Mouse (Mus musculus): ENCODE data around the gene Wrap53. TPM values are rescaled to one million over a fixed set of nuclear protein-coding genes. Genes with fewer than 3 reads are reported as not detected.
"Not testable (repeated sequence)": the region's sequence is repeated elsewhere in the genome, so short reads cannot be mapped to it uniquely, and the experiment has no call there.

Gene Wrap53
- total RNA-seq, 1 experiment from 2014 or later: 9.2 TPM

DNA sequence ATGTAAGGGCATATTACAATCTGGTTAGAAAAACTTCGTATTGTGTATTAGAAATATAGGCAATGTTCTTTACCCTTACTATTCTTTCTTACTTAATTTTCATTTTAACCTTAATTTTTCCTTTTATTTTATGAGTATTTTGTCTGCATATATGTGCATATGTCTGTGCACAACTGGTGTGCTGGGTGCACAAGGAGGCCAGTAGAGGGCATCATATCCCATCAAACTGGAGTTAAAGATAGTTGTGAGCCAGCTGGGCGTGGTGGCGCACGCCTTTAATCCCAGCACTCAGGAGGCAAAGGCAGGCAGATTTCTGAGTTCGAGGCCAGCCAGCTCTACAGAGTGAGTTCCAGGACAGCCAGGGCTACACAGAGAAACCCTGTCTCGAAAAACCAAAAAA, 49.3 kb downstream of the Wrap53 start:
- not testable (repeated sequence) for DNase-seq

DNA sequence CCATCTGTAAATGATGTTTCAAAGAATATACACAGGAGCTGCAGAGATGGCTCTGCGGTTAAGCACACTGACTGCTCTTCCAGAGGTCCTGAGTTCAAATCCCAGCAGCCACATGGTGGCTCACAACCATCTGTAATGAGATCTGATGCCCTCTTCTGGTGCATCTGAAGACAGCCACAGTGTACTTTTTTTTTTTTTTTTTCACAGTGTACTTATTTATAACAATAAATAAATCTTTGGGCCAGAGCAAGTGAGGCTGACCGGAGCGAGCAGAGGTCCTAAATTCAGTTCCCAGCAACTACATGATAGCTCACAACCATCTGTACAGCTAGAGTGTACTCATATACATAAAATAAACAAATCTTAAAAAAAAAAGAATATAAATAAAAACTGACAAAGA, 49.8 kb downstream of the Wrap53 start:
- not testable (repeated sequence) for DNase-seq

DNA sequence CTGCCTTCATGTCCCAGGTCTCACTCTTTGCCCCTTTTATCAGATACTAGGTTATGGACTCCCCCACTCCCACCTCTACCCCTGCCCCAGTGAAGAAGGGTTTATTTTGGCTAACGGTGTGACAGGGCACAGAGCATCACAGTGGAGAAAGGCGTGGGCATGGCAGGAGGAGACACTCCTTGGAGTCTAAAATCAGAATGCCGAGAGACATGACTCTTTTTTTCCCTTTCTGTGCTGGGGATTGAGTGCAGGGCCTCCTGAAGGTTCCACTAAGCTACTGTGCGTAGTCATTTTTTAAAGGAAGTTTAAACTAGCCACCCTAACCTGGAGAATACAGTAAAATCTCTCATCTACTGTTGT, 52.0 kb downstream of the Wrap53 start:
- DNase-seq: no peak

GRCm38 (mm10) chr11:69527098-69528030, 52.7 kb downstream of the Wrap53 start:
- DNase-seq: no peak

- no peak for DNase-seq
Observed at GRCm38 (mm10) chr11:69526631-69527030, 53.4 kb downstream of the Wrap53 start.

DNA sequence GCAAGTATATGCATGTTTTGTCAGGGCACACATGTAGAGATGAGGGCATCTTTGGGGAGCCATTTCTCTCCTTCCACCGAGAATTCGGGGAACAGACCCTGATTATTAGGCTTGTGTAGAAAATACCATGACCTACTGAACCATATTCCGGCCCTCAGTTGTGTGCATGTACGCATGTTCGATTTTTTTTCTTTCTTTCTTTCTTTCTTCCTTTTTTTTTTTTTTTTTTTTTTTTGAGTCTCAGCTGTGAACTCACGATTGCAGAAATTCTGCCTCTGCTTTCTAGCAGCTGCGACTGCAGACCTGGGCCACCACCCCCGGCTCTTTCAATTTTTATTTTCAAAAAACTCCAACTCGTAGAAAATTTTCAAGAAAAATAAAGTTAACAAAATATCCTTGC, 54.4 kb downstream of the Wrap53 start:
- DNase-seq: no peak

- DNase-seq: no peak
Observed at GRCm38 (mm10) chr11:69523651-69524050, 56.4 kb downstream of the Wrap53 start.

GRCm38 (mm10) chr11:69521526-69522149, 58.4 kb downstream of the Wrap53 start:
- DNase-seq: no peak

- no peak for DNase-seq
Observed at GRCm38 (mm10) chr11:69519976-69520375, 60.1 kb downstream of the Wrap53 start.

DNA sequence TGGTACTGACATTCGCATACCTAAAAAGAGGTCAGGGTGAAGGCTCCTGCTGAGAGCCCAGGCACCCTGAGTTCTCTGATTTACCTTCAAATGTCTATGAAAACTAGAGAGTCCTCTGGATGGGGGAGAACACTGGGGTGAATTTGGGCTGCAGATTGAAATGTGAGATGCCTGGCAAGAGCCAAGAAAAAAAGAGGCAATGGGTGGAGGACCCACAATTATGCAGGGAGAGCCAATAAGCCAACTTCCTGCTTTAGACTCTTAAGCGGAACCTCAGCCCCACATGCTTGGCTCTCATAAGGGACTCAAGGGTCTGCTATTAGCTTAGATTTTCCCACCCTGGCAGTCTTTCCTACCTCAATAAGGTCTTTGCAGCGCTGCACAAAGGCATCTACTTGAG, 63.4 kb downstream of the Wrap53 start:
- no peak for DNase-seq

GRCm38 (mm10) chr11:69516151-69516640, 63.9 kb downstream of the Wrap53 start:
- no peak for DNase-seq

GRCm38 (mm10) chr11:69513840-69514239, 66.2 kb downstream of the Wrap53 start:
- DNase-seq: peak; percentile 79

Other genes with a start within 250 kb of the Wrap53 start
- 4.1 and 5.4 TPM in 2 replicates for gene Rnf227, start 239.8 kb downstream of the Wrap53 start, total RNA-seq (2021)
- 109 and 118 TPM in 2 replicates for gene Chd3, start 210.8 kb downstream of the Wrap53 start, total RNA-seq (2021)
- gene Naa38, start 184.8 kb downstream of the Wrap53 start, total RNA-seq (2021): 124 and 137 TPM in 2 replicates
- gene Cyb5d1, start 184.6 kb downstream of the Wrap53 start, total RNA-seq (2021): 34.2 and 42.6 TPM in 2 replicates
- gene Tmem88, start 182.0 kb downstream of the Wrap53 start, total RNA-seq (2021): 29.5 and 30.2 TPM in 2 replicates
- gene Kdm6b, start 166.6 kb downstream of the Wrap53 start, total RNA-seq (2021): 53.7 and 61.3 TPM in 2 replicates
- 0.22 and 0.49 TPM in 2 replicates for gene Dnah2, start 31.1 kb downstream of the Wrap53 start, total RNA-seq (2021)
- 1.5 and 2.0 TPM in 2 replicates for gene Efnb3, start 20.1 kb downstream of the Wrap53 start, total RNA-seq (2021)
- gene Trp53, start 104 bp upstream of the Wrap53 start, total RNA-seq (2021): 66.4 and 78.4 TPM in 2 replicates
- gene Atp1b2, start 25.7 kb upstream of the Wrap53 start, total RNA-seq (2021): 37.4 and 39.7 TPM in 2 replicates
- not detected in 2 replicates for gene Shbg, start 37.6 kb upstream of the Wrap53 start, total RNA-seq (2021)
- 7.9 and 8.2 TPM in 2 replicates for gene Sat2, start 41.8 kb upstream of the Wrap53 start, total RNA-seq (2021)
- 75.5 and 84.3 TPM in 2 replicates for gene Fxr2, start 52.7 kb upstream of the Wrap53 start, total RNA-seq (2021)
- gene Sox15, start 75.1 kb upstream of the Wrap53 start, total RNA-seq (2021): 0.45 TPM in 1 of 2 replicates, not detected in the other
- gene Mpdu1, start 82.4 kb upstream of the Wrap53 start, total RNA-seq (2021): 96.2 and 101 TPM in 2 replicates
- gene Cd68, start 85.9 kb upstream of the Wrap53 start, total RNA-seq (2021): 8.6 and 12.2 TPM in 2 replicates
- 642 and 752 TPM in 2 replicates for gene Eif4a1, start 92.2 kb upstream of the Wrap53 start, total RNA-seq (2021)
- 71.6 and 72.4 TPM in 2 replicates for gene Senp3, start 101.8 kb upstream of the Wrap53 start, total RNA-seq (2021)
- 2.7 and 4.0 TPM in 2 replicates for gene Tnfsf13, start 105.5 kb upstream of the Wrap53 start, total RNA-seq (2021)
- gene Tnfsf12, start 115.6 kb upstream of the Wrap53 start, total RNA-seq (2021): 20.3 and 21.5 TPM in 2 replicates
- 3.9 and 4.6 TPM in 2 replicates for gene Tnfsfm13, start 115.8 kb upstream of the Wrap53 start, total RNA-seq (2021)
- gene Polr2a, start 178.4 kb upstream of the Wrap53 start, total RNA-seq (2021): 78.0 and 84.0 TPM in 2 replicates
- gene Slc35g3, start 181.7 kb upstream of the Wrap53 start, total RNA-seq (2021): not detected in 2 replicates
- 39.9 and 42.4 TPM in 2 replicates for gene Zbtb4, start 185.7 kb upstream of the Wrap53 start, total RNA-seq (2021)
- 2.4 and 3.2 TPM in 2 replicates for gene Chrnb1, start 215.7 kb upstream of the Wrap53 start, total RNA-seq (2021)
- 3.5 and 3.8 TPM in 2 replicates for gene Fgf11, start 221.6 kb upstream of the Wrap53 start, total RNA-seq (2021)
- 0.74 and 1.1 TPM in 2 replicates for gene Tmem102, start 225.4 kb upstream of the Wrap53 start, total RNA-seq (2021)
- not detected in 2 replicates for gene Gm39566, start 235.0 kb upstream of the Wrap53 start, total RNA-seq (2021)
- gene Spem2, start 238.2 kb upstream of the Wrap53 start, total RNA-seq (2021): not detected in 2 replicates
- 0.38 TPM in 1 of 2 replicates, not detected in the other for gene Spem1, start 241.9 kb upstream of the Wrap53 start, total RNA-seq (2021)

Data from adrenal gland, postnatal 14 days (tissue).